Mouse (Mus musculus) neural tube, embryonic 13.5 days (tissue): ENCODE data around the gene Lama5. TPM values are rescaled to one million over a fixed set of nuclear protein-coding genes. Genes with fewer than 3 reads are reported as not detected.
A peak's percentile ranks its signal among the peaks of the same experiment; 100 is the strongest.
"Not testable (repeated sequence)": the region's sequence is repeated elsewhere in the genome, so short reads cannot be mapped to it uniquely, and the experiment has no call there.

Source experiments
- ATAC-seq: fragments of 200-750 bp; cut with Nextera tagmentation; 2 replicates; pipeline ENCODE4 v1.8.0; 2017; ENCODE audit warnings: low read depth, mild to moderate bottlenecking, moderate TSS enrichment, moderate library complexity
- H3K27ac ChIP-seq: fragments of 300-500 bp; sonication (generic); replicated peaks from 2 replicates; pipeline ENCODE4 v1.5.1; 2015; ENCODE audit warnings: moderate library complexity, mild to moderate bottlenecking, inconsistent platforms
- H3K27me3 ChIP-seq: fragments of 300-500 bp; sonication (generic); 2 replicates; pipeline ENCODE4 v1.6.1; 2015; ENCODE audit warnings: mild to moderate bottlenecking, inconsistent platforms
- H3K36me3 ChIP-seq: fragments of 300-500 bp; sonication (generic); 2 replicates; pipeline ENCODE4 v1.6.1; 2015; ENCODE audit warnings: mild to moderate bottlenecking, inconsistent platforms
- H3K4me1 ChIP-seq: fragments of 300-500 bp; sonication (generic); replicated peaks from 2 replicates; pipeline ENCODE4 v1.6.1; 2015; ENCODE audit warnings: inconsistent platforms
- H3K4me2 ChIP-seq: fragments of 300-500 bp; sonication (generic); 2 replicates; pipeline ENCODE4 v1.6.1; 2015; ENCODE audit warnings: inconsistent platforms, mild to moderate bottlenecking, moderate library complexity
- H3K4me3 ChIP-seq: fragments of 300-500 bp; sonication (generic); 2 replicates; pipeline ENCODE4 v1.5.1; 2015; ENCODE audit warnings: mild to moderate bottlenecking, inconsistent platforms
- H3K9ac ChIP-seq: fragments of 300-500 bp; sonication (generic); 2 replicates; pipeline ENCODE4 v1.6.1; 2015; ENCODE audit warnings: moderate library complexity, mild to moderate bottlenecking, inconsistent platforms
- H3K9me3 ChIP-seq: fragments of 300-500 bp; sonication (generic); 2 replicates; pipeline ENCODE4 v1.6.1; 2016; ENCODE audit warnings: inconsistent platforms
- WGBS: fragments of 180-500 bp; shearing (Covaris S2); methylation state at CpG from one replicate; pipeline ENCODE4 v1.1.7; 2015; 5-methylcytosine and 5-hydroxymethylcytosine counted together
- polyA plus RNA-seq: library from polyadenylated mRNA; unstranded; fragments of >200 nt; fragmentation: Nextera tagmentation; extraction: Ambion mirVana; gene quantifications from 2 replicates; pipeline ENCODE4 v1.2.1, GENCODE M21; 2015

Lama5 gene
- polyA plus RNA-seq, 1 experiment from 2014 or later: 2.4 TPM

GRCm38 (mm10) chr2:180260610-180261480 is 35.2 kb upstream of the Lama5 start:
- Histone ChIP-seq H3K4me3 (no peak overlapping the region), H3K36me3 (peaks cover 60% of the 10 kb centered on the region), H3K9ac (no peak overlapping the region), H3K9me3 (no peaks in the 10 kb centered on the region), H3K27me3 (no peaks in the 10 kb centered on the region), H3K27ac (no peak overlapping the region), H3K4me2 (no peak overlapping the region), H3K4me1 (peaks cover 24% of the 10 kb centered on the region)
- ATAC-seq: no peak
- 76% methylated on average over 8 of the region's 8 CpGs for WGBS

- Histone ChIP-seq H3K4me1 (peaks cover 26% of the 10 kb centered on the region), H3K36me3 (peaks cover 60% of the 10 kb centered on the region)
- H3K9me3 ChIP-seq, H3K4me2 ChIP-seq, H3K27me3 ChIP-seq, H3K27ac ChIP-seq, ATAC-seq, H3K4me3 ChIP-seq, H3K9ac ChIP-seq: not testable (repeated sequence)
- WGBS: 75% methylated on average over 17 of the region's 17 CpGs
Observed at GRCm38 (mm10) chr2:180259826-180260609, 34.4 kb upstream of the Lama5 start.

- Histone ChIP-seq H3K4me1 (peaks cover 26% of the 10 kb centered on the region), H3K36me3 (peaks cover 57% of the 10 kb centered on the region)
- WGBS: 78% methylated on average over 10 of the region's 10 CpGs
- H3K9me3 ChIP-seq, H3K4me3 ChIP-seq, H3K27me3 ChIP-seq, ATAC-seq, H3K27ac ChIP-seq, H3K9ac ChIP-seq, H3K4me2 ChIP-seq: not testable (repeated sequence)
Observed at GRCm38 (mm10) chr2:180258951-180259484, 33.4 kb upstream of the Lama5 start.

GRCm38 (mm10) chr2:180257963-180258865 is 32.6 kb upstream of the Lama5 start:
- H3K4me2 ChIP-seq: peak overlapping the region; percentile 92
- peaks cover 49% of the 10 kb centered on the region for H3K36me3 ChIP-seq
- peak overlapping the region; percentile 95 for H3K9ac ChIP-seq
- H3K4me1 ChIP-seq: peaks cover 26% of the 10 kb centered on the region
- H3K9me3 ChIP-seq: no peaks in the 10 kb centered on the region
- no peaks in the 10 kb centered on the region for H3K27me3 ChIP-seq
- H3K27ac ChIP-seq: peak overlapping the region; percentile 88
- peak overlapping the region; percentile 91 for H3K4me3 ChIP-seq
- no peak for ATAC-seq
- WGBS: 54% methylated on average over 11 of the region's 11 CpGs

- Histone ChIP-seq H3K9me3 (no peaks in the 10 kb centered on the region), H3K27ac (peak within 1 kb of the TSS; percentile 93), H3K9ac (peak within 1 kb of the TSS; percentile 95), H3K4me2 (peak within 1 kb of the TSS; percentile 92), H3K27me3 (no peaks in the 10 kb centered on the region), H3K36me3 (peaks cover 38% of the 10 kb centered on the region), H3K4me3 (peak within 1 kb of the TSS; percentile 91), H3K4me1 (peaks cover 26% of the 10 kb centered on the region)
- peak; percentile 97 for ATAC-seq
- under 1% methylated on average over 38 of the region's 38 CpGs for WGBS
Observed at GRCm38 (mm10) chr2:180257001-180257521, 31.4 kb upstream of the Lama5 start, which contains the start of gene Rps21. Gene Rps21, plus strand, starts transcription at chr2:180257377.

GRCm38 (mm10) chr2:180256296-180257000 is 30.8 kb upstream of the Lama5 start:
- peak overlapping the region; percentile 93 for H3K27ac ChIP-seq
- H3K4me2 ChIP-seq: peak overlapping the region; percentile 74
- H3K27me3 ChIP-seq: no peaks in the 10 kb centered on the region
- H3K4me1 ChIP-seq: peaks cover 26% of the 10 kb centered on the region
- peak overlapping the region; percentile 80 for H3K9ac ChIP-seq
- H3K9me3 ChIP-seq: no peaks in the 10 kb centered on the region
- ATAC-seq: peak; percentile 78
- WGBS: 26% methylated on average over 26 of the region's 26 CpGs
- H3K36me3 ChIP-seq: peaks cover 32% of the 10 kb centered on the region
- H3K4me3 ChIP-seq: peak overlapping the region; percentile 91

- WGBS: 91% methylated on average over 9 of the region's 9 CpGs
- no peaks in the 10 kb centered on the region for H3K9me3 ChIP-seq
Observed at GRCm38 (mm10) chr2:180255701-180256100, 30.0 kb upstream of the Lama5 start.

GRCm38 (mm10) chr2:180254436-180255209 is 29.0 kb upstream of the Lama5 start:
- 89% methylated on average over 5 of the region's 5 CpGs for WGBS
- Histone ChIP-seq H3K27ac (no peak overlapping the region), H3K9me3 (no peaks in the 10 kb centered on the region), H3K36me3 (peaks cover 14% of the 10 kb centered on the region), H3K4me3 (no peak overlapping the region), H3K27me3 (no peaks in the 10 kb centered on the region), H3K4me2 (no peak overlapping the region), H3K9ac (no peak overlapping the region), H3K4me1 (peaks cover 29% of the 10 kb centered on the region)
- no peak for ATAC-seq

More at GRCm38 (mm10) chr2:180255701-180256100, 30.0 kb upstream of the Lama5 start:
- no peak overlapping the region for H3K9ac ChIP-seq
- no peak for ATAC-seq
- H3K4me1 ChIP-seq: peaks cover 29% of the 10 kb centered on the region
- no peaks in the 10 kb centered on the region for H3K27me3 ChIP-seq
- H3K27ac ChIP-seq: no peak overlapping the region
- peaks cover 25% of the 10 kb centered on the region for H3K36me3 ChIP-seq
- peak overlapping the region; percentile 91; the same call in 1 of the 2 replicates for H3K4me3 ChIP-seq
- peak overlapping the region; percentile 74 for H3K4me2 ChIP-seq

GRCm38 (mm10) chr2:180251838-180252237 is 26.2 kb upstream of the Lama5 start:
- Histone ChIP-seq H3K4me1 (peaks cover 12% of the 10 kb centered on the region), H3K27me3 (no peaks in the 10 kb centered on the region), H3K4me3 (no peak overlapping the region), H3K9me3 (no peaks in the 10 kb centered on the region), H3K27ac (no peak overlapping the region), H3K9ac (no peak overlapping the region), H3K4me2 (no peak overlapping the region), H3K36me3 (no peaks in the 10 kb centered on the region)
- 40% methylated on average over 3 of the region's 3 CpGs for WGBS
- ATAC-seq: no peak

GRCm38 (mm10) chr2:180250930-180251611 is 25.4 kb upstream of the Lama5 start:
- H3K4me1 ChIP-seq: peaks cover 7% of the 10 kb centered on the region
- H3K9me3 ChIP-seq: no peaks in the 10 kb centered on the region
- WGBS: 35% methylated on average over 11 of the region's 11 CpGs
- H3K4me2 ChIP-seq: no peak overlapping the region; the same call in 1 of the 2 replicates
- no peak overlapping the region for H3K4me3 ChIP-seq
- H3K27me3 ChIP-seq: no peaks in the 10 kb centered on the region
- no peak overlapping the region for H3K27ac ChIP-seq
- no peaks in the 10 kb centered on the region for H3K36me3 ChIP-seq
- ATAC-seq: peak; percentile 89
- no peak overlapping the region for H3K9ac ChIP-seq
